Mouse (Mus musculus) skeletal muscle tissue, adult 2 months (tissue): ENCODE measurements at regions not wholly inside any gene's neighbourhood (a gene's known extent, or its start where the extent isn't known, plus 50 kb on each side); places are given as distances from the start of the nearest gene placed in this dataset.

Source experiments
- DNase-seq: peaks from one replicate; pipeline ENCODE4 v3.0.0-alpha.2; 2012; ENCODE audit warnings: low read depth, low spot score

DNA sequence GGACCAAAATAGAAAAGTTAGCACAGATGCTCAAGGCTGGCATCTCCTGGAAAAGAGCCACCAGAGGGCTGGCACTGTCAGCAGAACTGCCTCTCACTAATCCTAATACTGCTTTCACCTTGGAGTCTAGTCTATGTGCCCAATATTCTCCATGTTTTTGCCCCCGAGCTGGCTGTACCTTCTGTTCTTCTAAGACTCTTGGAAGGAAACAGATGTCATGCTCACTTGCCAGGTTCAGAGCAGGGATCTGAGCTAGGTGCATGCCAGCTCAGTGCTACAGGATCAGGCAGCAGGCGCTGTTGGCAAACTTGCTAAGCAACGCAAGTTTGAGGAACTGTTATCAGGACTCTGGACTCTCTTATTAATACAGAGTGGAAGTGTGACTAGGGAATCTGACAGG, 924.6 kb downstream of the Tbl1xr1 start:
- peak; percentile 49 for DNase-seq

DNA sequence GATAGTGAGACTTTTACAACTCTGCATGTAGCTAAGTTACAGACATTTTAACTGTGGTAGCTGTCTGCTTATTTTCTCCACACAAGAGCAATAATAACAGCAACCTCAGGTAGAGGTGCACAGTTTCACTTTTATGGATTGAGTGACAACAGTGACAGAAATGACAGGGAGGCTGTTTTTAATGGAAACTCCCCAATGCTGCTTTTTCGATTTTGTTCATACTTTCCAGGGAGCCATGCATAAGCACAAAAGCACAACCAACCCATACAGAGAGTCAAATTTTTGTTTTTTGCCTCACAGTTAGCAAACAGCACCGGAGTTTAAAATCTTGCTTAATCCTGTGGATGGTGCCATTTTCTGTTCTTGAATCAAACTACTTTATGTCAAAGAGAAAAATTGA, 955.6 kb downstream of the Tbl1xr1 start:
- no peak for DNase-seq

DNA sequence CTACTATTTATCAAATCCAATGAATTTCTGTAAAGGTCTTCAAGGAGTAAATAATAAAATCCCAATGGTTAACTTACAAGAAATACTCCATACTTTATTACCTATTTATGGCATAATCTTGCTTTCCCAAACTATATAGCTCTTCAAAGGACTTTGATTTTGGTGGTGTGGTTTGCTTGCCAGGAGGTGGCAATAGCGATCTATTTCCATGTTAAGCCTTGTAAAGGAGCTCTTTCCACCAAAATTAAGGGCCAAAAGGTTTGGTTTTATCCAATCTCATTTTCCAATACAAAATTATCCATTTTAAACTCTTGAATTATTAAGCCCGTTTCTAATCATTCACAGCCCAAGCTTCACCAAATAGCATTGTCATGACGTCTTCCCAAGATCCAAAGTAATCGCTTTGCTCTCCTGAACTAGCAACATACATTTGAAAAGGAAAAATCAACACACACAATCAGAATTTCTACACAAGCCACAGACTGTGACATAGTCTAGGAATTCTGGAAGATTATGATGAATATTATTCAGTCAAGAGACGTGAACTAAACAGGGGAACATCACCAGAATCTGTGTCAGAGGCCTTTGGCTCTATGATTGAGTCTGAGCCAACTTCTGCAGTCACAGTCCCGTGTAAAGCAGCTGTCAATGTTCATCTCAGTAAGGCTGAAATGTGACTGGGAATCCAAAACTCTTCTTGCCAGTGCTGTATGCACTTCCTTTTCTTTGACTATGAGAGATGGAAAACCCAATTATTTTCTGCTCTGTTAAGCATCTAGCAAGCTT, 986.9 kb downstream of the Tbl1xr1 start:
- no peak for DNase-seq

DNA sequence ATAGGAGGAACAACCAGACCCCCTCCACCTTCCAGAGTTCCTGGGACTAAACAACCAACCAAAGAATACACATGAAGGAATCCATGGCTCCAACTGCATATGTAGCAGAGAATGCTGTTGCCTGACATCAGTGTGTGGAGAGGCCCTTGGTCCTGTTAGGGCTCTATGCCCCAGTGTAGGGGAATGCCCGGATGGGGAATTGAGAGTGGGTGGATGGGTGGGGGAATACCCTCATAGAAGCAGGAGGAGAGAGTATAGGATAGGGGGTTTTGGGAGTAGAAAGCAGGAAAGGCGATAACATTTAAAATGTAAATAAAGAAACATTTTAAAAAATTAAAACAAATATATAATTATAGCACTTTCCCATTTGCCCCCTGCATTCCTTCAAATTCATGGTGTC, 995.0 kb downstream of the Tbl1xr1 start:
- no peak for DNase-seq
